Mouse (Mus musculus) cerebellum, adult 2 months (tissue): ENCODE measurements at regions not wholly inside any gene's neighbourhood (a gene's known extent, or its start where the extent isn't known, plus 50 kb on each side); places are given as distances from the start of the nearest gene placed in this dataset.

Source experiments
- CTCF ChIP-seq: fragments of 200-500 bp; IDR thresholded peaks from 2 replicates; pipeline ENCODE4 v1.5.1; 2011; ENCODE audit warnings: low read depth, mild to moderate bottlenecking, control low read depth, low read length, moderate library complexity, borderline replicate concordance; ENCODE audit not compliant: insufficient read depth
- POLR2A ChIP-seq: fragments of 200-500 bp; IDR thresholded peaks from 2 replicates; pipeline ENCODE4 v1.6.1; 2011; ENCODE audit warnings: low read length, control low read depth, borderline replicate concordance; ENCODE audit not compliant: insufficient read depth

- no peak for TF ChIP-seq CTCF
- no peak for TF ChIP-seq POLR2A
These were observed 138.4 kb upstream of the Klf14 start for GRCm38 (mm10) chr6:31097254-31097653.
